Mouse (Mus musculus) brown adipose tissue, adult 24 weeks (tissue): Measurements from ENCODE around the gene Esp15. TPM values are rescaled to one million over a fixed set of nuclear protein-coding genes. Genes with fewer than 3 reads are reported as not detected.
"Not testable (repeated sequence)": the region's sequence is repeated elsewhere in the genome, so short reads cannot be mapped to it uniquely, and the experiment has no call there.

Source experiments
- H3K27ac ChIP-seq: fragments of 200-500 bp; replicated peaks from 2 replicates; pipeline ENCODE4 v1.5.1; 2012; ENCODE audit warnings: low read depth, mild to moderate bottlenecking, low read length
- H3K4me1 ChIP-seq: fragments of 200-500 bp; 2 replicates; pipeline ENCODE4 v1.6.1; 2012; ENCODE audit warnings: low read length, mixed read lengths; ENCODE audit not compliant: control insufficient read depth, insufficient read depth, insufficient read length
- H3K4me3 ChIP-seq: fragments of 200-500 bp; 2 replicates; pipeline ENCODE4 v1.5.1; 2012; ENCODE audit warnings: low read depth, mild to moderate bottlenecking, low read length, moderate library complexity; ENCODE audit not compliant: insufficient read depth
- polyA plus RNA-seq: library from polyadenylated mRNA; stranded (reverse); fragments of >200 nt; gene quantifications from 2 replicates; pipeline ENCODE4 v1.2.4, GENCODE M21; 2012; ENCODE audit not compliant: missing spikeins, insufficient read depth, insufficient read length

The Esp15 gene
- not detected in 2 replicates for polyA plus RNA-seq

DNA sequence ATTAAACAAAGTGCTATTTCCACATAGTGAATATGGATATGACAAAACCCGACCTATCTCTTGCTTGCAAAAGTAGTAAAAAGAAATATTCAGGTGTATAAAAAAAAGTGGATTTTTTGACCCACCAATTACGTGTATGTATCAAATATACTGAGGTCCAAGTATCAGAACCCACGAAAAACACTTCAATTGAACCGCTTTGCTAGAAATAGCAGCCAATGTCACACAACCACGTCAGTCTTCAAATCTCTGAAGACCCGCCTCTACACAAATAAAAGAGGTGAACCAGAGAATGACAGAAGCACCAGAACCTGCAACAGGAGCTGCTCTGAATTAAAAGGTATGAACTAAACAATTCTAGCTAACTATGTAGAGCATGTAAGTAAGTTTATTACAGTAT, at the start of gene Esp15:
Gene Esp15, plus strand, starts transcription at position 301 of the 400 bp plus-strand sequence.
- not testable (repeated sequence) for H3K4me1 ChIP-seq, H3K4me3 ChIP-seq, H3K27ac ChIP-seq

DNA sequence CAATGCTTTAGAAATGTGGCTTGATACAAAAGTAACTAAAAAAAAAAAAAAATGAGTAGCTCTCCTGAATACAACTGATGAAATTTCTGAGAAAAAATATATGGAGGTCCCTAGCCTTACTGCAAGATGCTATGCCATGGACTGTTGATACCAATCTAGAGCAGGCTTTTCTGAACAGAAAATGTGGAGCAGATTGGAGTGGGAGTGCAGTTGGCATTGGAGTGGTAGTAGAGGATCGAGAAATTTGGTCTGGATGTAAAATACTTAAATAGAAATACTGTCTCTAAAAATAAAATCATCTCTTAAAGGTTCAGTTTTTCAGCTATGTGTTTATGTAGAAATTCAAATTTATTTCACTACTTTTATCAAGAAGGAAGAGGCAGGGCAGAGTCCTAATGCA, 49.2 kb upstream of the Esp15 start:
- Histone ChIP-seq H3K4me1 (no peaks in the 10 kb centered on the region), H3K4me3 (no peak overlapping the region), H3K27ac (no peak overlapping the region)

Other genes with a start within 250 kb of the Esp15 start
- not detected in 2 replicates for gene Esp18, start 234.6 kb upstream of the Esp15 start, polyA plus RNA-seq
- gene Esp16, start 104.8 kb upstream of the Esp15 start, polyA plus RNA-seq, result not detected in 2 replicates